Mouse (Mus musculus): ENCODE measurements around the gene Dock1. TPM values are rescaled to one million over a fixed set of nuclear protein-coding genes. Genes with fewer than 3 reads are reported as not detected.

The Dock1 gene
- total RNA-seq, 1 experiment from 2014 or later, result 15.4 TPM

GRCm38 (mm10) chr7:135210296-135210695 lies 539.8 kb downstream of the Dock1 start:
- no peak for ATAC-seq (replicated peaks in 1 of 2; ENCODE audit: insufficient read depth in 1 of 2, low FRiP score in 2 of 2, low TSS enrichment in 1 of 2, low read depth in 1 of 2, poor library complexity in 2 of 2, severe bottlenecking in 2 of 2)

GRCm38 (mm10) chr7:135210831-135211230 lies 540.4 kb downstream of the Dock1 start:
- no peak for ATAC-seq (replicated peaks in 1 of 2; ENCODE audit: insufficient read depth in 1 of 2, low FRiP score in 2 of 2, low TSS enrichment in 1 of 2, low read depth in 1 of 2, poor library complexity in 2 of 2, severe bottlenecking in 2 of 2)

- no peak for ATAC-seq (replicated peaks in 1 of 2; ENCODE audit: insufficient read depth in 1 of 2, low FRiP score in 2 of 2, low TSS enrichment in 1 of 2, low read depth in 1 of 2, poor library complexity in 2 of 2, severe bottlenecking in 2 of 2)
These were observed 542.1 kb downstream of the Dock1 start for GRCm38 (mm10) chr7:135212505-135212904.

- ATAC-seq (replicated peaks in 1 of 2; ENCODE audit: insufficient read depth in 1 of 2, low FRiP score in 2 of 2, low TSS enrichment in 1 of 2, low read depth in 1 of 2, poor library complexity in 2 of 2, severe bottlenecking in 2 of 2), result no peak
These were observed 551.0 kb downstream of the Dock1 start for GRCm38 (mm10) chr7:135221475-135221874.
